Mouse (Mus musculus): Measurements from ENCODE around the gene Zdhhc17. TPM values are rescaled to one million over a fixed set of nuclear protein-coding genes. Genes with fewer than 3 reads are reported as not detected.

Gene Zdhhc17
- polyA plus RNA-seq, 1 experiment from 2014 or later, result 23.4 TPM

DNA sequence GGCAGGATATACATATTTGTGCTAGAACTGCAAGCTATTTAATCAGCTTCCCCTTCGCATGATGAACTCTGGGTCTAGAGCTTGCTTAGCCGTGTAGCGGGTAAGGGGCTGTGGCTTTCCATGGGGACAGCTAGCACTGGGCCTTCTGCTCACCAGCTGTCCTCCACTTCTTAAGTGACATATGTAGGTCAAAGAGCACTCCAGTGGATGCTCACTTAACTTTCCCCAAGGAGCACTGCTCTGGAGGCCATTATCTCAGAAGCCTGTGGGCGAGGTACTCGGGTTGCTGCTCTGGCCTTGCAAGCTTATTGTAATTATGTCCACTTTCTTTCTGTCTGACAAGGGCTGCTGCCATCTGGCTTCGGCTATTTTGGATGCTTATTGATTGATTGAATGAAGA lies 16.2 kb upstream of the Zdhhc17 start:
- no peak overlapping the region for H3K4me2 ChIP-seq (replicated peaks)
- no peak overlapping the region for H3K4me3 ChIP-seq (replicated peaks)
- no peak for ATAC-seq (ENCODE audit: insufficient number of reproducible peaks, low FRiP score, low TSS enrichment, low read depth)
- H3K27ac ChIP-seq (replicated peaks), result no peak overlapping the region
- 56% methylated on average over 6 of the region's 6 CpGs for WGBS
- H3K9me3 ChIP-seq (replicated peaks), result no peaks in the 10 kb centered on the region
- no peak overlapping the region for H3K9ac ChIP-seq
- no peaks in the 10 kb centered on the region for H3K4me1 ChIP-seq
- no peaks in the 10 kb centered on the region for H3K36me3 ChIP-seq
- no peaks in the 10 kb centered on the region; the same call in 1 of the 2 replicates for H3K27me3 ChIP-seq

DNA sequence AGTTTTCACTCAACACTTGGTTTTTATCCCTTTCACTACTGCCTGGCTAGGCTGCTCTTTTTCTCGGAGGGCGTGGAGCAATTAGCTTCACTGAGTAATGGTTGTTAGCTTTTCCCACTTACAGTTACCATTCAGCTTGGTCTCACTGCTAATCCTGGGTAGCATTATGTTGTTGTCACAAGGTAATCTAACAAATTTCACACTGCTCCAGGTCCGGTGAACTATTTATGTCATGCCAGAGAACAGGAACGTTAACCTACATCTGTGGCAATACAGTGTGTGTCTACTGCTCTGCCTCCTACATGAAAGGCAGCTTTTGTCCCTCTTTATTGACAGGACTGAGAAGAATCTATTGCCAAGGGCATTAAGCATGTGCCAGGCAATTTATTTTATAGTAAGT lies 14.8 kb upstream of the Zdhhc17 start:
- no peak overlapping the region for H3K9ac ChIP-seq
- no peak for ATAC-seq (ENCODE audit: insufficient number of reproducible peaks, low FRiP score, low TSS enrichment, low read depth)

DNA sequence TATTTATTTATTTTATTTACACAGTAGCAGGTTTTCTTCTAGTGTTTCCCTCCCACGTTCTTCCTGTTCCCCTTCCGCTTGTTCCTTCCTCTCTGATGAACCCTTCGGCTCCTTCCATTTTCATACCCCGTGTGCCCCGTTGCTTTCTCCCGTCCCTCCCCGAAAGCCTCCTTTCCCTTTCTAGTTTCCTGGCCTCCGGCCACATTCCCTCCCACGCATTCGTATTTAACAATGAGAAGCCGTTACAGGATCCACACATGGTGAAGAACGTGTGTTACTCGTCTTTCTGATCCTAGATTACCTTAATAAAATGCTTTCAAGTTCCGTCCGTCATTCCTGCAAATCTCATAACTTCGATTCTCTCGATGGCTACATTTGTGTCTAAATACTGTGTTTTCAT lies 4.5 kb upstream of the Zdhhc17 start:
- Histone ChIP-seq H3K4me1 (no peaks in the 10 kb centered on the region), H3K9me3 (replicated peaks) (no peaks in the 10 kb centered on the region), H3K36me3 (no peaks in the 10 kb centered on the region), H3K9ac (no peak overlapping the region), H3K4me3 (replicated peaks) (no peak overlapping the region), H3K4me2 (replicated peaks) (no peak overlapping the region), H3K27ac (replicated peaks) (no peak overlapping the region), H3K27me3 (no peaks in the 10 kb centered on the region; the same call in 1 of the 2 replicates)
- no peak for ATAC-seq (ENCODE audit: insufficient number of reproducible peaks, low FRiP score, low TSS enrichment, low read depth)
- 73% methylated on average over 17 of the region's 17 CpGs for WGBS

More for the DNA sequence above, 14.8 kb upstream of the Zdhhc17 start:
- Histone ChIP-seq H3K4me2 (replicated peaks) (no peak overlapping the region), H3K27ac (replicated peaks) (no peak overlapping the region), H3K27me3 (no peaks in the 10 kb centered on the region; the same call in 1 of the 2 replicates), H3K36me3 (no peaks in the 10 kb centered on the region), H3K4me1 (no peaks in the 10 kb centered on the region), H3K9me3 (replicated peaks) (no peaks in the 10 kb centered on the region), H3K4me3 (replicated peaks) (no peak overlapping the region)
- 55% methylated on average over 4 of the region's 4 CpGs for WGBS

DNA sequence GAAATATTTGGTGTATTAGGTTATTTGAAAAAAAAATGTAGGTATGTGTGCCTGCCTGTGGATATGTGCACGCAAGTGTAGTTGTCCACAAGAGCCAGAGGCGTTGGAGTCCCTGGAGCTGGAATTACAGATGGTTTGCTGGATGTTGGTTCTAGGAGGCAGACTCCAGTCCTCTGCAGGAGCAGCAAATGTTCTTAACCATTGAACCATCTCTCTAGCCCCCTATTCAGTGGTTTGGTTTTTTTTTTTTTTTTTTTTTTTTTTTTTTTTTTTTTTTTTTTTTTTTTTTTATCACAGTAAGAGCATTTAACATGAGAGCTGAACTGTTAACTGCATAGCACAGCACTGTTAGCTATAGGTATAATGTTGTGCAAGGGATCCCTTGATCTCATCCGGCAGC lies 3.3 kb upstream of the Zdhhc17 start:
- no peak for ATAC-seq (ENCODE audit: insufficient number of reproducible peaks, low FRiP score, low TSS enrichment, low read depth)

DNA sequence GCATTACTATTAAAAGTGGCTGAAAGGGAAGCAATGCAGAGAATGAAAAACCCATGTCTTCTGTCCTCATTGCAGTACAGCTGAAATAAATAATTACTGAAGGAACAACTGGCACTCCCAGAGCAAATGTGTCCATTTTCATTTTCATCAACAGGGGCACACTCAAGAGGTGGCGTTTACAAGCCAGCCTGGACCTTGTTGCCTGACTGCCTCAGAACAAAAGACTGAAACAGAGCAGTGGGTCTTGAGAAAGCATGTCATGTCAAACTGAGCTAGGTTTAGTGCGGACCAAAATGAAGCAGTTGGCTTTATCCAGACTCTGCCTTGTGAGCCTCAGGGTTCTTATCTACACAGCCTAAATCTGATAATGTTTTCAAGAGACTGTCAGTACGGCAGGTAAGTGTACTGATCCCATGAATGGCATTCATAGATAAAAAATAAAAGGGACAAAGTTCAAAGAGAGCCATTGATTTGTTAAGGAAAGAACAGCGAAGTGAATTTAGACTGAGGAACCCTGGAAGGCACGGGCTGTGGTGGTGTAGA lies 2.6 kb upstream of the Zdhhc17 start:
- Histone ChIP-seq H3K36me3 (no peaks in the 10 kb centered on the region), H3K4me1 (peaks cover 4% of the 10 kb centered on the region; the same call in 1 of the 2 replicates), H3K9me3 (replicated peaks) (no peaks in the 10 kb centered on the region), H3K9ac (no peak overlapping the region), H3K4me2 (replicated peaks) (no peak overlapping the region), H3K27me3 (no peaks in the 10 kb centered on the region; the same call in 1 of the 2 replicates), H3K27ac (replicated peaks) (no peak overlapping the region), H3K4me3 (replicated peaks) (no peak overlapping the region)
- ATAC-seq (ENCODE audit: insufficient number of reproducible peaks, low FRiP score, low TSS enrichment, low read depth), result no peak
- 64% methylated on average over 5 of the region's 5 CpGs for WGBS

More for the DNA sequence above, 3.3 kb upstream of the Zdhhc17 start:
- H3K9me3 ChIP-seq (replicated peaks), result no peaks in the 10 kb centered on the region
- no peak overlapping the region for H3K9ac ChIP-seq
- no peaks in the 10 kb centered on the region; the same call in 1 of the 2 replicates for H3K27me3 ChIP-seq
- WGBS, result 91% methylated on average over 3 of the region's 3 CpGs
- no peak overlapping the region for H3K4me3 ChIP-seq (replicated peaks)
- no peak overlapping the region for H3K4me2 ChIP-seq (replicated peaks)
- no peaks in the 10 kb centered on the region for H3K36me3 ChIP-seq
- no peaks in the 10 kb centered on the region for H3K4me1 ChIP-seq
- H3K27ac ChIP-seq (replicated peaks), result no peak overlapping the region

DNA sequence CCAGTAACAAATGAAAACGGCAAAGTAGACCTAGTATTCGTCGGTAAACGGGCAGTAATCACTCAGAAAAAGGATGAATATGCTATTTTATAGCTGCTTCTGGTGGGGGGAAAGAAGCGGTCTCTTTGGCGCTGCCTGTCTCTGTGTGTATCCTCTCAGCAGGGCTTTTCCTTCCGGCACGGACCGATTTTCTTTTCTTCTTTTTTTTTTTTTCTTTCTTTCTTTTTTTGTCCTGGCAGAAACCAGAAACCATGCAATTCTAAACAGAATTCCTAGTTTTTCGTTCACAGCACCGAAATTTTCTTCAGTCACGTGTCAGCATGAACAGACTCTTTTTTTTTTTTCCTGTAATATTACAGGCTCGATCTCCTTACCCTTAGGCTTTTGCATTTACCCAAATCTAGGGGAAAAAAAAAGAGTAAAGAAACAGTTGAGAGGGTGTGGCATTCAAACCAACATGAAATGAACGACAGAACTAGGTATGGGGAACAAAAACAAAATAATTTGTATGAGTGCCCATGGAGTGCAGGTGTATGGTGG lies 1.4 kb upstream of the Zdhhc17 start:
- no peak for ATAC-seq (ENCODE audit: insufficient number of reproducible peaks, low FRiP score, low TSS enrichment, low read depth)
- peaks cover 4% of the 10 kb centered on the region; the same call in 1 of the 2 replicates for H3K4me1 ChIP-seq
- no peaks in the 10 kb centered on the region; the same call in 1 of the 2 replicates for H3K27me3 ChIP-seq
- peak overlapping the region; percentile 78 for H3K4me3 ChIP-seq (replicated peaks)
- no peaks in the 10 kb centered on the region for H3K36me3 ChIP-seq
- whole genome bisulfite sequencing, result under 1% methylated on average over 14 of the region's 14 CpGs
- H3K9me3 ChIP-seq (replicated peaks), result no peaks in the 10 kb centered on the region
- peak overlapping the region; percentile 93 for H3K9ac ChIP-seq
- peak overlapping the region; percentile 85 for H3K4me2 ChIP-seq (replicated peaks)
- peak overlapping the region; percentile 97 for H3K27ac ChIP-seq (replicated peaks)

GRCm38 (mm10) chr10:111010480-111011225 lies 713 bp upstream of the Zdhhc17 start:
- ATAC-seq (ENCODE audit: insufficient number of reproducible peaks, low FRiP score, low TSS enrichment, low read depth), result no peak
- peak overlapping the region; percentile 97 for H3K27ac ChIP-seq (replicated peaks)
- WGBS, result under 1% methylated on average over 19 of the region's 19 CpGs
- no peaks in the 10 kb centered on the region for H3K36me3 ChIP-seq
- peaks cover 5% of the 10 kb centered on the region; the same call in 1 of the 2 replicates for H3K4me1 ChIP-seq
- H3K27me3 ChIP-seq, result no peaks in the 10 kb centered on the region; the same call in 1 of the 2 replicates
- H3K4me2 ChIP-seq (replicated peaks), result peak overlapping the region; percentile 85
- H3K4me3 ChIP-seq (replicated peaks), result peak overlapping the region; percentile 78
- H3K9me3 ChIP-seq (replicated peaks), result no peaks in the 10 kb centered on the region
- peak overlapping the region; percentile 93 for H3K9ac ChIP-seq

DNA sequence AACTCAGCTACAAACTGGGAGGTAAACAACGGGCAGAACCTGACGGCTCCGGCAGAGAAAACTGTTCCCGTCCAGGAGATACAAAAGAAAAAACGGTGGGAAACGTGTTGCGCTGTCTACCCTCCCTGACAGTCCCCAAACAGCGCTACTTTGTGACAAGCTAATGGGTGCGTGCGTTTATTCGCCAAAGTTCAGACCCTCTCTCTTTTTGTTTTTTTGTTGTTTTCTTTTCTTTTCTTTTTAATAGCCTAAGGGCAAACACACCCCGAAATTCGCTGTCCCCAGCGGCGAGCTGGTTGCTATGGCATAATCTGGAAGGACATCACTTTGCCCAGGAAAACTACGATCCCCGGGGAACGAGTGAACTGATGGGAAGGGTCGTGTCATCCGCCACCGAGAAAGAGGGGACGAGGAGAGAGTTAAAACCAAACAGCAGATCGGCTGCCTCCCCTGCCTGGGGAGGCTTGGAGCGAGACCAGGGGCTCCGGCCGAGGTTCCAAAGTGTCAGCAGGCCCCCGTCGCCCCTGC lies 763 bp downstream of the Zdhhc17 start:
- no peaks in the 10 kb centered on the region for H3K36me3 ChIP-seq
- WGBS, result 1% methylated on average over 28 of the region's 28 CpGs
- ATAC-seq (ENCODE audit: insufficient number of reproducible peaks, low FRiP score, low TSS enrichment, low read depth), result no peak
- no peaks in the 10 kb centered on the region; the same call in 1 of the 2 replicates for H3K27me3 ChIP-seq
- H3K27ac ChIP-seq (replicated peaks), result peak overlapping the region; percentile 97
- H3K4me1 ChIP-seq, result peaks cover 7% of the 10 kb centered on the region; the same call in 1 of the 2 replicates
- H3K4me3 ChIP-seq (replicated peaks), result peak overlapping the region; percentile 78
- H3K4me2 ChIP-seq (replicated peaks), result peak overlapping the region; percentile 85
- peak overlapping the region; percentile 93 for H3K9ac ChIP-seq
- H3K9me3 ChIP-seq (replicated peaks), result no peaks in the 10 kb centered on the region

- Histone ChIP-seq H3K36me3 (no peaks in the 10 kb centered on the region), H3K4me1 (peaks cover 7% of the 10 kb centered on the region; the same call in 1 of the 2 replicates), H3K9me3 (replicated peaks) (no peaks in the 10 kb centered on the region), H3K4me3 (replicated peaks) (no peak overlapping the region), H3K27ac (replicated peaks) (no peak overlapping the region), H3K4me2 (replicated peaks) (no peak overlapping the region), H3K27me3 (no peaks in the 10 kb centered on the region; the same call in 1 of the 2 replicates), H3K9ac (no peak overlapping the region)
- no peak for ATAC-seq (ENCODE audit: insufficient number of reproducible peaks, low FRiP score, low TSS enrichment, low read depth)
- WGBS, result 63% methylated on average over 4 of the region's 4 CpGs
Observed at GRCm38 (mm10) chr10:111007687-111008086, 2.3 kb downstream of the Zdhhc17 start.

- H3K36me3 ChIP-seq, result no peaks in the 10 kb centered on the region
- ATAC-seq (ENCODE audit: insufficient number of reproducible peaks, low FRiP score, low TSS enrichment, low read depth), result no peak
- H3K27me3 ChIP-seq, result no peaks in the 10 kb centered on the region
- H3K27ac ChIP-seq (replicated peaks), result no peak overlapping the region
- peaks cover 7% of the 10 kb centered on the region; the same call in 1 of the 2 replicates for H3K4me1 ChIP-seq
- no peak overlapping the region for H3K9ac ChIP-seq
- WGBS, result 67% methylated on average over 14 of the region's 14 CpGs
- no peak overlapping the region for H3K4me2 ChIP-seq (replicated peaks)
- no peak overlapping the region for H3K4me3 ChIP-seq (replicated peaks)
- no peaks in the 10 kb centered on the region for H3K9me3 ChIP-seq (replicated peaks)
Observed at GRCm38 (mm10) chr10:111005611-111006488, 4.1 kb downstream of the Zdhhc17 start.

Data from embryonic facial prominence, embryonic 15.5 days (tissue).